Mouse (Mus musculus): ENCODE data around the gene Tapt1. TPM values are rescaled to one million over a fixed set of nuclear protein-coding genes. Genes with fewer than 3 reads are reported as not detected.

Tapt1 gene
- polyA plus RNA-seq, 1 experiment = 41.9 TPM

- Histone ChIP-seq H3K27ac (ENCODE audit: control insufficient read depth, insufficient read depth, low read depth, low read length, poor library complexity) (peak overlapping the region; percentile 93; the same call in 1 of the 2 replicates), H3K4me1 (ENCODE audit: control insufficient read depth, insufficient read depth, low read length) (peaks cover 3% of the 10 kb centered on the region), H3K4me3 (replicated peaks; ENCODE audit: control insufficient read depth, low read depth, low read length) (peak overlapping the region; percentile 95)
- no peak for TF ChIP-seq CTCF (IDR thresholded peaks at IDR 0.05; ENCODE audit: control insufficient read depth, insufficient read depth, low read length)
- TF ChIP-seq POLR2A (IDR thresholded peaks at IDR 0.05; ENCODE audit: borderline replicate concordance, control insufficient read depth, low read depth, low read length) = no peak
- WGBS = 8% methylated on average over 6 of the region's 6 CpGs
These were observed 1.0 kb upstream of the Tapt1 start for GRCm38 (mm10) chr5:44227462-44227840.

- H3K4me1 ChIP-seq (ENCODE audit: control insufficient read depth, insufficient read depth, low read length) = peaks cover 3% of the 10 kb centered on the region
- TF ChIP-seq POLR2A (IDR thresholded peaks at IDR 0.05; ENCODE audit: borderline replicate concordance, control insufficient read depth, low read depth, low read length) (no peak), CTCF (IDR thresholded peaks at IDR 0.05; ENCODE audit: control insufficient read depth, insufficient read depth, low read length) (no peak)
- peak overlapping the region; percentile 97 for H3K27ac ChIP-seq (ENCODE audit: control insufficient read depth, insufficient read depth, low read depth, low read length, poor library complexity)
- peak overlapping the region; percentile 98 for H3K4me3 ChIP-seq (replicated peaks; ENCODE audit: control insufficient read depth, low read depth, low read length)
- WGBS = 1% methylated on average over 72 of the region's 72 CpGs
These were observed 410 bp downstream of the Tapt1 start for GRCm38 (mm10) chr5:44225911-44226520.

- peak overlapping the region; percentile 98 for H3K4me3 ChIP-seq (replicated peaks; ENCODE audit: control insufficient read depth, low read depth, low read length)
- TF ChIP-seq POLR2A (IDR thresholded peaks at IDR 0.05; ENCODE audit: borderline replicate concordance, control insufficient read depth, low read depth, low read length) (no peak), CTCF (IDR thresholded peaks at IDR 0.05; ENCODE audit: control insufficient read depth, insufficient read depth, low read length) (no peak)
- H3K27ac ChIP-seq (ENCODE audit: control insufficient read depth, insufficient read depth, low read depth, low read length, poor library complexity) = no peak overlapping the region
- 20% methylated on average over 4 of the region's 4 CpGs for WGBS
- peaks cover 3% of the 10 kb centered on the region for H3K4me1 ChIP-seq (ENCODE audit: control insufficient read depth, insufficient read depth, low read length)
These were observed 1.4 kb downstream of the Tapt1 start for GRCm38 (mm10) chr5:44224916-44225600.

- Histone ChIP-seq H3K4me1 (ENCODE audit: control insufficient read depth, insufficient read depth, low read length) (peaks cover 3% of the 10 kb centered on the region), H3K27ac (ENCODE audit: control insufficient read depth, insufficient read depth, low read depth, low read length, poor library complexity) (peak overlapping the region; percentile 17), H3K4me3 (replicated peaks; ENCODE audit: control insufficient read depth, low read depth, low read length) (peak overlapping the region; percentile 98)
- WGBS = 2% methylated on average over 6 of the region's 6 CpGs
- no peak for TF ChIP-seq CTCF (IDR thresholded peaks at IDR 0.05; ENCODE audit: control insufficient read depth, insufficient read depth, low read length)
- no peak for TF ChIP-seq POLR2A (IDR thresholded peaks at IDR 0.05; ENCODE audit: borderline replicate concordance, control insufficient read depth, low read depth, low read length)
These were observed 2.2 kb downstream of the Tapt1 start for GRCm38 (mm10) chr5:44224251-44224650.

- no peak for TF ChIP-seq POLR2A (IDR thresholded peaks at IDR 0.05; ENCODE audit: borderline replicate concordance, control insufficient read depth, low read depth, low read length)
- no peak for TF ChIP-seq CTCF (IDR thresholded peaks at IDR 0.05; ENCODE audit: control insufficient read depth, insufficient read depth, low read length)
- peak overlapping the region; percentile 20 for H3K27ac ChIP-seq (ENCODE audit: control insufficient read depth, insufficient read depth, low read depth, low read length, poor library complexity)
- 10% methylated on average over 16 of the region's 16 CpGs for WGBS
- H3K4me1 ChIP-seq (ENCODE audit: control insufficient read depth, insufficient read depth, low read length) = peaks cover 6% of the 10 kb centered on the region; the same call in 1 of the 2 replicates
- H3K4me3 ChIP-seq (replicated peaks; ENCODE audit: control insufficient read depth, low read depth, low read length) = peak overlapping the region; percentile 36
These were observed 3.0 kb downstream of the Tapt1 start for GRCm38 (mm10) chr5:44223341-44223881.

GRCm38 (mm10) chr5:44220430-44220829, 6.0 kb downstream of the Tapt1 start:
- peak overlapping the region; percentile 44; the same call in 1 of the 2 replicates for H3K27ac ChIP-seq (ENCODE audit: control insufficient read depth, insufficient read depth, low read depth, low read length, poor library complexity)
- no peak overlapping the region for H3K4me3 ChIP-seq (replicated peaks; ENCODE audit: control insufficient read depth, low read depth, low read length)

GRCm38 (mm10) chr5:44219871-44220270, 6.6 kb downstream of the Tapt1 start:
- H3K4me3 ChIP-seq (replicated peaks; ENCODE audit: control insufficient read depth, low read depth, low read length) = no peak overlapping the region
- 32% methylated on average over 4 of the region's 4 CpGs for WGBS
- H3K4me1 ChIP-seq (ENCODE audit: control insufficient read depth, insufficient read depth, low read length) = peaks cover 10% of the 10 kb centered on the region
- TF ChIP-seq CTCF (IDR thresholded peaks at IDR 0.05; ENCODE audit: control insufficient read depth, insufficient read depth, low read length) (no peak), POLR2A (IDR thresholded peaks at IDR 0.05; ENCODE audit: borderline replicate concordance, control insufficient read depth, low read depth, low read length) (no peak)
- H3K27ac ChIP-seq (ENCODE audit: control insufficient read depth, insufficient read depth, low read depth, low read length, poor library complexity) = peak overlapping the region; percentile 44; the same call in 1 of the 2 replicates

More at GRCm38 (mm10) chr5:44220430-44220829, 6.0 kb downstream of the Tapt1 start:
- 12% methylated on average over 7 of the region's 7 CpGs for WGBS
- peaks cover 10% of the 10 kb centered on the region for H3K4me1 ChIP-seq (ENCODE audit: control insufficient read depth, insufficient read depth, low read length)
- no peak for TF ChIP-seq POLR2A (IDR thresholded peaks at IDR 0.05; ENCODE audit: borderline replicate concordance, control insufficient read depth, low read depth, low read length)
- no peak for TF ChIP-seq CTCF (IDR thresholded peaks at IDR 0.05; ENCODE audit: control insufficient read depth, insufficient read depth, low read length)

GRCm38 (mm10) chr5:44218483-44218882, 7.9 kb downstream of the Tapt1 start:
- TF ChIP-seq POLR2A (IDR thresholded peaks at IDR 0.05; ENCODE audit: borderline replicate concordance, control insufficient read depth, low read depth, low read length) = no peak
- WGBS = 31% methylated on average over 4 of the region's 4 CpGs
- no peak overlapping the region for H3K27ac ChIP-seq (ENCODE audit: control insufficient read depth, insufficient read depth, low read depth, low read length, poor library complexity)
- no peak overlapping the region for H3K4me3 ChIP-seq (replicated peaks; ENCODE audit: control insufficient read depth, low read depth, low read length)
- H3K4me1 ChIP-seq (ENCODE audit: control insufficient read depth, insufficient read depth, low read length) = peaks cover 9% of the 10 kb centered on the region

Measured in bone marrow, adult 2 months (tissue).